7 mouse cellular contexts compared by ENCODE assay signal in genomic region chr1:45925131-45925499, GRCm38 (mm10). TPM values are rescaled to one million over a fixed set of nuclear protein-coding genes. Genes with fewer than 3 reads are reported as not detected.
A peak's percentile ranks its signal among the peaks of the same experiment; 100 is the strongest.
DNase-seq lines count a peak whose midpoint lies in the region; ATAC-seq and TF ChIP-seq lines count a peak whose summit lies in the region.

No protein-coding gene starts in this region.

- H3K27me3 ChIP-seq in lung, embryonic 15.5 days = 0 out of 2 replicates have a peak, but pooled peaks cover 7% of the 10 kb centered on the region
- 0 out of 2 replicates have a peak, but pooled peaks cover 3% of the 10 kb centered on the region for H3K27me3 ChIP-seq in embryonic facial prominence, embryonic 15.5 days
- no peaks in the 10 kb centered on the region for H3K27me3 ChIP-seq in intestine, postnatal 0 days (replicated peaks; ENCODE audit: control insufficient read depth, insufficient read depth, low read length)
- H3K27me3 ChIP-seq in neural tube, embryonic 14.5 days (ENCODE audit: control insufficient read depth, insufficient read depth, low read length) = 0 out of 2 replicates have a peak, but pooled peaks cover 11% of the 10 kb centered on the region

- WGBS in lung, embryonic 15.5 days = 5% methylated on average over 7 of the region's 7 CpGs
- WGBS in embryonic facial prominence, embryonic 15.5 days = 9% methylated on average over 7 of the region's 7 CpGs
- WGBS in intestine, postnatal 0 days = 2% methylated on average over 7 of the region's 7 CpGs
- WGBS in neural tube, embryonic 14.5 days = 14% methylated on average over 7 of the region's 7 CpGs

- no peak for DNase-seq in lung, postnatal 14 days
- DNase-seq in cerebellum, adult 18-20 months = no peak
- DNase-seq in urinary bladder, postnatal 10 days (ENCODE audit: low spot score) = no peak

- H3K4me3 ChIP-seq in lung, embryonic 15.5 days = peak overlapping the region; percentile 59
- H3K4me3 ChIP-seq in embryonic facial prominence, embryonic 15.5 days (replicated peaks) = peak overlapping the region; percentile 70
- H3K4me3 ChIP-seq in intestine, postnatal 0 days (ENCODE audit: low read depth, low read length) = peak overlapping the region; percentile 76
- peak overlapping the region; percentile 64 for H3K4me3 ChIP-seq in neural tube, embryonic 14.5 days (ENCODE audit: low read depth, low read length)

- peak overlapping the region; percentile 15; the same call in 1 of the 2 replicates for H3K27ac ChIP-seq in lung, embryonic 15.5 days
- H3K27ac ChIP-seq in embryonic facial prominence, embryonic 15.5 days (replicated peaks) = no peak overlapping the region
- peak overlapping the region; percentile 88 for H3K27ac ChIP-seq in intestine, postnatal 0 days (ENCODE audit: low read depth, low read length)
- no peak overlapping the region for H3K27ac ChIP-seq in neural tube, embryonic 14.5 days (ENCODE audit: low read depth, low read length)

- TF ChIP-seq CTCF in intestine, postnatal 0 days (IDR thresholded peaks at IDR 0.05; ENCODE audit: low read depth) = no peak

- no peaks in the 10 kb centered on the region for H3K9me3 ChIP-seq in lung, embryonic 15.5 days
- no peaks in the 10 kb centered on the region for H3K9me3 ChIP-seq in embryonic facial prominence, embryonic 15.5 days (replicated peaks)
- no peaks in the 10 kb centered on the region for H3K9me3 ChIP-seq in intestine, postnatal 0 days (ENCODE audit: control insufficient read depth)
- H3K9me3 ChIP-seq in neural tube, embryonic 14.5 days (ENCODE audit: control insufficient read depth, low read length) = no peaks in the 10 kb centered on the region

- H3K9ac ChIP-seq in lung, embryonic 15.5 days = peak overlapping the region; percentile 50
- peak overlapping the region; percentile 35; the same call in 1 of the 2 replicates for H3K9ac ChIP-seq in embryonic facial prominence, embryonic 15.5 days
- H3K9ac ChIP-seq in intestine, postnatal 0 days (ENCODE audit: low read depth, low read length) = peak overlapping the region; percentile 70
- peak overlapping the region; percentile 50 for H3K9ac ChIP-seq in neural tube, embryonic 14.5 days (replicated peaks; ENCODE audit: low read depth, low read length)

- H3K4me2 ChIP-seq in lung, embryonic 15.5 days = peak overlapping the region; percentile 96
- peak overlapping the region; percentile 91 for H3K4me2 ChIP-seq in embryonic facial prominence, embryonic 15.5 days (replicated peaks)
- H3K4me2 ChIP-seq in intestine, postnatal 0 days (replicated peaks; ENCODE audit: low read depth) = peak overlapping the region; percentile 93
- peak overlapping the region; percentile 96 for H3K4me2 ChIP-seq in neural tube, embryonic 14.5 days (ENCODE audit: low read depth, low read length)

- H3K4me1 ChIP-seq in lung, embryonic 15.5 days = peaks cover 18% of the 10 kb centered on the region; the same call in 1 of the 2 replicates
- peaks cover 6% of the 10 kb centered on the region for H3K4me1 ChIP-seq in embryonic facial prominence, embryonic 15.5 days
- no peaks in the 10 kb centered on the region for H3K4me1 ChIP-seq in intestine, postnatal 0 days (replicated peaks; ENCODE audit: control insufficient read depth, insufficient read depth, low read length)
- no peaks in the 10 kb centered on the region for H3K4me1 ChIP-seq in neural tube, embryonic 14.5 days (ENCODE audit: control insufficient read depth, insufficient read depth, low read length)

- no peaks in the 10 kb centered on the region; the same call in 1 of the 2 replicates for H3K36me3 ChIP-seq in lung, embryonic 15.5 days
- no peaks in the 10 kb centered on the region for H3K36me3 ChIP-seq in embryonic facial prominence, embryonic 15.5 days
- no peaks in the 10 kb centered on the region for H3K36me3 ChIP-seq in intestine, postnatal 0 days (ENCODE audit: control insufficient read depth, insufficient read depth)
- no peaks in the 10 kb centered on the region for H3K36me3 ChIP-seq in neural tube, embryonic 14.5 days (ENCODE audit: control insufficient read depth, insufficient read depth, low read length)

- ATAC-seq in lung, embryonic 15.5 days (ENCODE audit: borderline replicate concordance, extremely low read depth, low FRiP score, low TSS enrichment) = peak; percentile 48; the same call in 1 of the 2 replicates
- ATAC-seq in embryonic facial prominence, embryonic 15.5 days (ENCODE audit: insufficient number of reproducible peaks, low FRiP score, low TSS enrichment, low read depth) = 0 out of 2 replicates have a peak, but pooled peaks have one; percentile 29
- ATAC-seq in intestine, postnatal 0 days = no peak
- ATAC-seq in neural tube, embryonic 14.5 days (ENCODE audit: low read depth) = peak; percentile 64; the same call in 1 of the 2 replicates

RNA-seq across cellular contexts. Expression of gene Slc40a1, which starts 1.2 kb away (rescaled TPM):
- polyA plus RNA-seq in lung, embryonic 15.5 days (2015; fragmentation: Nextera tagmentation; extraction: Ambion mirVana) = 43.7 and 44.6 TPM in 2 replicates
- polyA plus RNA-seq in embryonic facial prominence, embryonic 15.5 days (2015; fragmentation: Nextera tagmentation; extraction: Ambion mirVana) = 30.7 and 32.0 TPM in 2 replicates
- 526 and 605 TPM in 2 replicates for polyA plus RNA-seq in intestine, postnatal 0 days (2015; fragmentation: Nextera tagmentation; extraction: Ambion mirVana)
- polyA plus RNA-seq in neural tube, embryonic 14.5 days (2014; fragmentation: Nextera tagmentation; extraction: Ambion mirVana) = 26.6 and 42.2 TPM in 2 replicates

RNA-seq across cellular contexts. Expression of gene Gm5269, which starts 35.0 kb away (rescaled TPM):
- not detected in 2 replicates for polyA plus RNA-seq in lung, embryonic 15.5 days (2015; fragmentation: Nextera tagmentation; extraction: Ambion mirVana)
- not detected in 2 replicates for polyA plus RNA-seq in embryonic facial prominence, embryonic 15.5 days (2015; fragmentation: Nextera tagmentation; extraction: Ambion mirVana)
- polyA plus RNA-seq in intestine, postnatal 0 days (2015; fragmentation: Nextera tagmentation; extraction: Ambion mirVana) = not detected in 2 replicates
- not detected in 2 replicates for polyA plus RNA-seq in neural tube, embryonic 14.5 days (2014; fragmentation: Nextera tagmentation; extraction: Ambion mirVana)

Comparison
In these comparisons a context has a peak if more than half of its experiments do, and no peak if none do; other contexts are left out.
1. H3K27ac ChIP-seq: peak in lung, embryonic 15.5 days (single experiment) and intestine, postnatal 0 days (single experiment); none in embryonic facial prominence, embryonic 15.5 days (single experiment) and neural tube, embryonic 14.5 days (single experiment).
2. RNA of gene Slc40a1, which starts 1.2 kb away (polyA plus RNA-seq): 526 to 605 TPM in intestine, postnatal 0 days; 43.7 to 44.6 TPM in lung, embryonic 15.5 days, 30.7 to 32.0 TPM in embryonic facial prominence, embryonic 15.5 days and 26.6 to 42.2 TPM in neural tube, embryonic 14.5 days; every median in the first group is over 10 times any median in the second.
3. Peak in every context shown above with its lines, with median percentiles within 50 percentile points of each other: H3K4me2 ChIP-seq, H3K4me3 ChIP-seq and H3K9ac ChIP-seq.